In genomic region chr8:124331706-124332105, GRCm38 (mm10) we compare ENCODE assay signal across 25 mouse cellular contexts.
DNase-seq lines count a peak whose midpoint lies in the region; ATAC-seq and TF ChIP-seq lines count a peak whose summit lies in the region.
"Had no signal": no experiment of that assay in that cellular context is flagged by ENCODE, and none has a peak within 500 bp of the region (broad histone marks: within the 10 kb centered on the region; RNA-seq: fewer than 3 reads in every experiment).

No protein-coding gene starts in this region.

- H3K27ac ChIP-seq in lung, postnatal 0 days (ENCODE audit: low read length): no peak overlapping the region
- H3K27ac ChIP-seq: embryonic facial prominence, embryonic 12.5 days; embryonic facial prominence, embryonic 15.5 days; gastrocnemius, adult 2 months had no signal

- ATAC-seq in lung, postnatal 0 days: no peak
- ATAC-seq: forebrain, embryonic 14.5 days; forebrain, postnatal 0 days; inflammation-experienced regulatory T-cells, adult 6 months; intestine, embryonic 16.5 days had no signal

- no peak overlapping the region for H3K4me3 ChIP-seq in lung, postnatal 0 days (ENCODE audit: low read depth, low read length)
- H3K4me3 ChIP-seq in C2C12 (ENCODE audit: insufficient read depth, poor library complexity, severe bottlenecking): no peak overlapping the region
- H3K4me3 ChIP-seq: embryonic facial prominence, embryonic 12.5 days; embryonic facial prominence, embryonic 15.5 days; gastrocnemius, adult 2 months; hindbrain, embryonic 13.5 days had no signal

- H3K4me2 ChIP-seq in lung, postnatal 0 days (replicated peaks; ENCODE audit: low read depth, low read length): no peak overlapping the region
- H3K4me2 ChIP-seq: embryonic facial prominence, embryonic 12.5 days; embryonic facial prominence, embryonic 15.5 days; heart, embryonic 11.5 days; hindbrain, embryonic 13.5 days had no signal

- no peak overlapping the region for H3K9ac ChIP-seq in lung, postnatal 0 days (replicated peaks; ENCODE audit: low read depth)
- H3K9ac ChIP-seq: embryonic facial prominence, embryonic 12.5 days; embryonic facial prominence, embryonic 15.5 days; forebrain, postnatal 0 days; hindbrain, embryonic 13.5 days had no signal

- no peaks in the 10 kb centered on the region for H3K27me3 ChIP-seq in lung, postnatal 0 days (replicated peaks; ENCODE audit: insufficient read depth, low read length)
- H3K27me3 ChIP-seq in C2C12 (ENCODE audit: control insufficient read depth, insufficient read depth, insufficient read length): no peaks in the 10 kb centered on the region
- H3K27me3 ChIP-seq: CH12.LX; embryonic facial prominence, embryonic 12.5 days; embryonic facial prominence, embryonic 15.5 days; hindbrain, embryonic 13.5 days had no signal

- H3K79me2 ChIP-seq in C2C12 (ENCODE audit: control insufficient read depth, insufficient read depth): no peaks in the 10 kb centered on the region

- no peak for TF ChIP-seq EP300 in lung, postnatal 0 days (IDR thresholded peaks at IDR 0.05)

- H3K9me3 ChIP-seq in lung, postnatal 0 days (ENCODE audit: low read length): no peaks in the 10 kb centered on the region
- H3K9me3 ChIP-seq: embryonic facial prominence, embryonic 12.5 days; embryonic facial prominence, embryonic 15.5 days; hindbrain, embryonic 13.5 days had no signal

- H3K36me3 ChIP-seq in lung, postnatal 0 days (ENCODE audit: insufficient read depth, low read length): peaks cover 12% of the 10 kb centered on the region; the same call in 1 of the 2 replicates
- H3K36me3 ChIP-seq in C2C12 (ENCODE audit: control insufficient read depth, insufficient read depth): peaks cover 59% of the 10 kb centered on the region
- H3K36me3 ChIP-seq: G1E had no signal

- 71% methylated on average over 11 of the region's 11 CpGs for WGBS in lung, postnatal 0 days

- TF ChIP-seq CTCF in lung, postnatal 0 days (IDR thresholded peaks at IDR 0.05): no peak
- TF ChIP-seq CTCF in C2C12 (IDR thresholded peaks at IDR 0.05; ENCODE audit: control insufficient read depth, insufficient read depth, insufficient read length): no peak
- no peak for TF ChIP-seq CTCF in brain, embryonic 14.5 days (IDR thresholded peaks at IDR 0.05; ENCODE audit: borderline replicate concordance, extremely low read depth, insufficient read depth, insufficient read length)

- TF ChIP-seq POLR2A in brain, embryonic 14.5 days (IDR thresholded peaks at IDR 0.05; ENCODE audit: borderline replicate concordance, extremely low read depth, insufficient read depth, insufficient read length, poor library complexity, severe bottlenecking): no peak

- DNase-seq in lung, postnatal 10 days: peak; percentile 42
- no peak for DNase-seq in lung, postnatal 0 days (ENCODE audit: low spot score)
- peak; percentile 62 for DNase-seq in 3134 (ENCODE audit: extremely low read depth, insufficient read length, low spot score)
- peak; percentile 49 for DNase-seq in brain, embryonic 14.5 days (ENCODE audit: low read depth)
- DNase-seq in adrenal gland, adult 8-10 months: no peak
- DNase-seq in spleen, adult 18-20 months: no peak
- no peak for DNase-seq in urinary bladder, adult 18-20 months (ENCODE audit: low spot score in 2 of 2)
- DNase-seq: cerebellum, adult 18-20 months; cerebellum, adult 9-10 months; cerebellum, postnatal 14 days; forebrain, postnatal 0 days; gastrocnemius, adult 2 months; gastrocnemius, postnatal 14 days; heart, adult 11 months; heart, postnatal 36 days had no signal

- no peaks in the 10 kb centered on the region for H3K79me3 ChIP-seq in C2C12 (ENCODE audit: low read depth)

- H3ac ChIP-seq in C2C12 (ENCODE audit: control insufficient read depth, insufficient read length, low read depth): peak overlapping the region; percentile 19

- H3K4me1 ChIP-seq in lung, postnatal 0 days (ENCODE audit: insufficient read depth, low read depth, low read length): no peaks in the 10 kb centered on the region
- H3K4me1 ChIP-seq: embryonic facial prominence, embryonic 12.5 days; embryonic facial prominence, embryonic 15.5 days had no signal

TF ChIP-seq in C2C12, 6 proteins besides CTCF, POLR2A, EP300 and RAD21:
- no peak for TF ChIP-seq MAX (IDR thresholded peaks at IDR 0.05)
- TF ChIP-seq USF1 (IDR thresholded peaks at IDR 0.05; ENCODE audit: low read depth): no peak
- no peak for TF ChIP-seq FOSL1 (IDR thresholded peaks at IDR 0.05; ENCODE audit: insufficient read depth, low read length, poor library complexity, severe bottlenecking)
- TF ChIP-seq CEBPB (IDR thresholded peaks at IDR 0.05; ENCODE audit: low read depth): no peak
- no peak for TF ChIP-seq MYOG (IDR thresholded peaks at IDR 0.05; ENCODE audit: control insufficient read depth, extremely low read depth, insufficient read length)
- no peak for TF ChIP-seq MYOD1 (IDR thresholded peaks at IDR 0.05; ENCODE audit: control insufficient read depth, insufficient read length, low read depth)

Comparison
In these comparisons a context has a peak if more than half of its experiments do, and no peak if none do; other contexts are left out.
1. DNase-seq: peak in lung, postnatal 10 days (single experiment), 3134 (single experiment) and brain, embryonic 14.5 days (single experiment); none in lung, postnatal 0 days (single experiment), adrenal gland, adult 8-10 months (single experiment), spleen, adult 18-20 months (0 of 2) and urinary bladder, adult 18-20 months (0 of 2).